Comparison of ENCODE assay signal across 14 mouse cellular contexts in the genomic region with DNA sequence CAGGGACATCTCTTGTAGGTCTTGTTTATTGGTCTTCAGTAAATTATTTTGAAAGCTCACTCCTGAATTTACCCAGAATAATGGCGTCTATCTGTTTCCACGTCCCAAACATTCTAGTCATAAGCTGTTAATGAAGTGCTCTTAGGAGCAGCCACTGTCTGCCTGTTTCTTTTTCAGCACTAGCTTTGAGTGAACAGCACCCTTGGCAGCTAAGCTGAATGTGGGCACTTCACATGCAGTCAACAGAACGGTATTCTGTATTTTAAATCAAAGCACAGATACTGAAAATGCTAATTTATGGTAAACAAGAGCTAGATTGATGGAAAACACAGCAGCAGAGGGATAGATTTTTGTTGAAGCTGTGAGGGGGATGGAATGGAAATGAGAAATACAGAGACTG.
DNase-seq lines count a peak whose midpoint lies in the region; ATAC-seq and TF ChIP-seq lines count a peak whose summit lies in the region.
"Had no signal": no experiment of that assay in that cellular context is flagged by ENCODE, and none has a peak within 500 bp of the region (broad histone marks: within the 10 kb centered on the region; RNA-seq: fewer than 3 reads in every experiment).

No protein-coding gene starts in this region.

- no peak overlapping the region for H3K9ac ChIP-seq in intestine, embryonic 14.5 days (ENCODE audit: low read length)
- no peak overlapping the region for H3K9ac ChIP-seq in intestine, postnatal 0 days (ENCODE audit: low read depth, low read length)
- H3K9ac ChIP-seq in neural tube, embryonic 11.5 days (ENCODE audit: low read length), result no peak overlapping the region
- H3K9ac ChIP-seq: hindbrain, embryonic 15.5 days; liver, embryonic 13.5 days had no signal

- no peak for ATAC-seq in intestine, embryonic 14.5 days (replicated peaks; ENCODE audit: low FRiP score, low TSS enrichment, low read depth)
- no peak for ATAC-seq in intestine, postnatal 0 days
- no peak for ATAC-seq in neural tube, embryonic 11.5 days (ENCODE audit: insufficient read depth, low FRiP score, low TSS enrichment)

- no peaks in the 10 kb centered on the region for H3K36me3 ChIP-seq in intestine, embryonic 14.5 days (ENCODE audit: control insufficient read depth, insufficient read depth, low read length)
- H3K36me3 ChIP-seq in intestine, postnatal 0 days (ENCODE audit: control insufficient read depth, insufficient read depth), result no peaks in the 10 kb centered on the region
- no peaks in the 10 kb centered on the region for H3K36me3 ChIP-seq in neural tube, embryonic 11.5 days (ENCODE audit: control insufficient read depth, insufficient read depth, low read length)
- H3K36me3 ChIP-seq: hindbrain, embryonic 15.5 days; liver, embryonic 13.5 days had no signal

- TF ChIP-seq CTCF in intestine, postnatal 0 days (IDR thresholded peaks at IDR 0.05; ENCODE audit: low read depth), result no peak

- no peak overlapping the region for H3K27ac ChIP-seq in intestine, embryonic 14.5 days (ENCODE audit: low read depth)
- H3K27ac ChIP-seq in intestine, postnatal 0 days (ENCODE audit: low read depth, low read length), result no peak overlapping the region
- no peak overlapping the region for H3K27ac ChIP-seq in neural tube, embryonic 11.5 days (ENCODE audit: low read depth, low read length)
- H3K27ac ChIP-seq: hindbrain, embryonic 15.5 days; layer of hippocampus, adult 2 months; liver, embryonic 13.5 days had no signal

- 33% methylated on average over 3 of the region's 3 CpGs for WGBS in intestine, embryonic 14.5 days
- 37% methylated on average over 3 of the region's 3 CpGs for WGBS in intestine, postnatal 0 days
- WGBS in neural tube, embryonic 11.5 days, result 52% methylated on average over 3 of the region's 3 CpGs

- no peaks in the 10 kb centered on the region for H3K9me3 ChIP-seq in intestine, embryonic 14.5 days (ENCODE audit: control insufficient read depth, low read length)
- no peaks in the 10 kb centered on the region for H3K9me3 ChIP-seq in intestine, postnatal 0 days (ENCODE audit: control insufficient read depth)
- no peaks in the 10 kb centered on the region for H3K9me3 ChIP-seq in neural tube, embryonic 11.5 days (ENCODE audit: control insufficient read depth, low read length)
- H3K9me3 ChIP-seq: hindbrain, embryonic 15.5 days; liver, embryonic 13.5 days had no signal

- no peaks in the 10 kb centered on the region for H3K27me3 ChIP-seq in intestine, embryonic 14.5 days (replicated peaks; ENCODE audit: control insufficient read depth, insufficient read depth, low read length)
- H3K27me3 ChIP-seq in intestine, postnatal 0 days (replicated peaks; ENCODE audit: control insufficient read depth, insufficient read depth, low read length), result no peaks in the 10 kb centered on the region
- H3K27me3 ChIP-seq in neural tube, embryonic 11.5 days (ENCODE audit: control insufficient read depth, insufficient read depth, low read length), result no peaks in the 10 kb centered on the region
- H3K27me3 ChIP-seq: hindbrain, embryonic 15.5 days; liver, embryonic 13.5 days had no signal

- DNase-seq in intestine, embryonic 14.5 days (ENCODE audit: low spot score), result peak; percentile 52
- peak; percentile 12 for DNase-seq in neural tube, embryonic 11.5 days (ENCODE audit: low spot score)
- DNase-seq in neural tube, embryonic 10.5 days (ENCODE audit: extremely low spot score, low spot score), result no peak
- peak; percentile 66 for DNase-seq in embryo, embryonic 10 days (ENCODE audit: low spot score)
- peak; percentile 18 for DNase-seq in retina, embryonic 14.5 days (ENCODE audit: low spot score)
- DNase-seq in thymus, postnatal 4 days, result no peak
- no peak for DNase-seq in spleen, adult 18-20 months
- DNase-seq: adrenal gland, adult 2 months; cerebellum, adult 2 months; heart, adult 11 months; liver, embryonic 13.5 days had no signal

- H3K4me3 ChIP-seq in intestine, embryonic 14.5 days (ENCODE audit: low read depth, low read length), result no peak overlapping the region
- H3K4me3 ChIP-seq in intestine, postnatal 0 days (ENCODE audit: low read depth, low read length), result no peak overlapping the region
- H3K4me3 ChIP-seq in neural tube, embryonic 11.5 days (ENCODE audit: low read depth, low read length), result no peak overlapping the region
- H3K4me3 ChIP-seq: hindbrain, embryonic 15.5 days; layer of hippocampus, adult 2 months; liver, embryonic 13.5 days had no signal

- no peaks in the 10 kb centered on the region for H3K4me1 ChIP-seq in intestine, embryonic 14.5 days (replicated peaks; ENCODE audit: control insufficient read depth, insufficient read depth, low read length)
- H3K4me1 ChIP-seq in intestine, postnatal 0 days (replicated peaks; ENCODE audit: control insufficient read depth, insufficient read depth, low read length), result no peaks in the 10 kb centered on the region
- H3K4me1 ChIP-seq in neural tube, embryonic 11.5 days (ENCODE audit: control insufficient read depth, insufficient read depth, low read length), result no peaks in the 10 kb centered on the region
- H3K4me1 ChIP-seq: hindbrain, embryonic 15.5 days; liver, embryonic 13.5 days had no signal

- no peak overlapping the region for H3K4me2 ChIP-seq in intestine, embryonic 14.5 days (ENCODE audit: low read length)
- H3K4me2 ChIP-seq in intestine, postnatal 0 days (replicated peaks; ENCODE audit: low read depth), result no peak overlapping the region
- H3K4me2 ChIP-seq in neural tube, embryonic 11.5 days (ENCODE audit: low read depth), result no peak overlapping the region
- H3K4me2 ChIP-seq: hindbrain, embryonic 15.5 days; liver, embryonic 13.5 days had no signal

Comparison
In these comparisons a context has a peak if more than half of its experiments do, and no peak if none do; other contexts are left out.
1. DNase-seq: peak in intestine, embryonic 14.5 days (single experiment), neural tube, embryonic 11.5 days (single experiment), embryo, embryonic 10 days (single experiment) and retina, embryonic 14.5 days (single experiment); none in neural tube, embryonic 10.5 days (single experiment), thymus, postnatal 4 days (single experiment) and spleen, adult 18-20 months (0 of 2).